Mouse (Mus musculus) left cerebral cortex, postnatal 36 days (tissue): ENCODE measurements around the gene Rnf146. TPM values are rescaled to one million over a fixed set of nuclear protein-coding genes. Genes with fewer than 3 reads are reported as not detected.

Experiments used
- DNase-seq, 2 experiments: peaks; one replicate each; pipeline ENCODE4 v3.0.0; 2021 to 2022; ENCODE audit warnings: low spot score in 2 of 2, mixed read lengths in 1 of 2
- intact Hi-C: fragments of 180-260 bp; cut with DNase I; formaldehyde crosslinking; loops from one replicate; pipeline ENCODE4 v1.15.1; 2025
- total RNA-seq, 2 experiments: library from RNA; stranded (reverse); gene quantifications; 2 replicates each; pipeline ENCODE4 v1.2.3; 2021

Gene Rnf146
- total RNA-seq, 2 experiments from 2014 or later, result 83.1 to 89.6 TPM

DNA sequence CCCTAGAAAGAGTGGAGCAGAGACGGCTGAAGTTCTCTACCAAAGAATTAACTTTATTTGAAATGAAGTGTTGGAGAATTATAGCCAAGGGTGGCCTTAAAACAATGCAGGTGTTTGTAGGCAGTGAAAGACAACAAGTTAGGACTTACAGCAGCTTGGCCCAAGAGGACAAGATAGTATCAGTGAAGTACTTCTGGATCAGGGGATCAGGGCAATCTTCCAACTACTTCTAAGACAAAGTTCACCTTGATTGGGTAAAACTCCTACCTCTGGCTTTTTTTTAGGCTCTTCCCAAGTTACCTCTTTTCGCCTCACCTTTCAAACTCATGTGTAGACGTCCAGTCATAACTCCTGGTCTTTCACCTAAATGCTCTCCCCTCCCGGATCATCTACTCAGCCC is 60.0 kb downstream of the Rnf146 start:
- no peak for DNase-seq
- intact Hi-C loops, result no loop called here

Other genes starting within 250 kb of the Rnf146 start
- gene Soga3, start 218.6 kb downstream of the Rnf146 start, total RNA-seq, result 100 to 1,000 TPM; 144 to 171 TPM
- 10 to 100 TPM; 20.7 to 26.6 TPM for gene Gm49353, start 163.5 kb downstream of the Rnf146 start, total RNA-seq
- 10 to 100 TPM; 63.0 to 84.3 TPM for gene 9330159F19Rik, start 150.8 kb downstream of the Rnf146 start, total RNA-seq
- 10 to 100 TPM; 25.9 to 31.4 TPM for gene Echdc1, start 49.3 kb downstream of the Rnf146 start, total RNA-seq
- 10 to 100 TPM; 13.2 to 14.3 TPM for gene Rspo3, start 173.4 kb upstream of the Rnf146 start, total RNA-seq